Mouse (Mus musculus) cerebellum, adult 18-20 months (tissue): ENCODE results near the gene Taf8.
A peak's percentile ranks its signal among the peaks of the same experiment; 100 is the strongest.

Experiments
- DNase-seq, 2 experiments: peaks; one replicate each; pipeline ENCODE4 v3.0.0; 2021

Taf8 gene

GRCm38 (mm10) chr17:47479887-47480286 is 22.2 kb downstream of the Taf8 start:
- DNase-seq, result no peak

DNA sequence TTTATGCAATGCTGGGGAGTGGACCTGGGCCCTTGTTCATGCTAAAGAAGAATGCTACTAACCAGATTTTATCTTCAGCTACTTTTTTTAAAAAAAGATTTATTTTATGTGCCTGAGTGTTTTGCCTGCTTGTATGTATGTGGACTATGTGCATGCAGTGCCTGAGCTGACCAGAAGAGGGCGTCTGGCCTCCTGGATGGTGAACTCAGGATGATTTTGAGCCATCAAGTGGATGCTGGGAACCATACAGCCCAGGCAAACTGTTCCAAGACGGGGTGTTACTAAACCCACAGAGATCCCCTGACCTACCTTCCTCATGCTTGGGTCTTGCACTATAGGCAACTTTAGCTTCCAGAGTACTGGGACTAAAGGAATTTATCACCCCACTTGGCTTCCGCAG is 26.4 kb downstream of the Taf8 start:
- DNase-seq, result no peak

- no peak for DNase-seq
Observed at GRCm38 (mm10) chr17:47475181-47475580, 26.9 kb downstream of the Taf8 start.

DNA sequence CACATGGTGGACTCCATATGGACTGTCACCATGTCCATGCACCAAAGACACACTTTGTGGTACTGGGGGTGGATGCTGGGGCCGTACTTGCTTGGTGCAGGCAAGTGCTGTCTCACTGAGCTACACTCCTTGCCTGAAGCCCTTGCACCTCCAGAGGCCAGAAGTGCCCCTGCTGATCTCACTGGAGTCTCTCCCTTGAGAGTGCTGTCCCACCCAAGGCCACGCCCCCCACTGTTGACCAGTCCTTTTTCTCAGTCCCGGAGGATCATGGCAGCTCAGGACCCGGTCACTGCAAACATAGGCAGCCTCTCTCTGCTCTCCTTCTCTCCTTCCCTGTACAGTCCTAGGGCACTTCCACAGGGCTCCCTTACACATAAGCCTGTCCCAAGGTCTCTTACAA is 27.8 kb downstream of the Taf8 start:
- no peak for DNase-seq

- peak; percentile 35 to 60 for DNase-seq
Observed at GRCm38 (mm10) chr17:47473434-47473974, 28.6 kb downstream of the Taf8 start.

- DNase-seq, result no peak
Observed at GRCm38 (mm10) chr17:47472435-47473350, 29.4 kb downstream of the Taf8 start.

- DNase-seq, result peak; percentile 77 to 78
Observed at GRCm38 (mm10) chr17:47470686-47471085, 31.4 kb downstream of the Taf8 start.

DNA sequence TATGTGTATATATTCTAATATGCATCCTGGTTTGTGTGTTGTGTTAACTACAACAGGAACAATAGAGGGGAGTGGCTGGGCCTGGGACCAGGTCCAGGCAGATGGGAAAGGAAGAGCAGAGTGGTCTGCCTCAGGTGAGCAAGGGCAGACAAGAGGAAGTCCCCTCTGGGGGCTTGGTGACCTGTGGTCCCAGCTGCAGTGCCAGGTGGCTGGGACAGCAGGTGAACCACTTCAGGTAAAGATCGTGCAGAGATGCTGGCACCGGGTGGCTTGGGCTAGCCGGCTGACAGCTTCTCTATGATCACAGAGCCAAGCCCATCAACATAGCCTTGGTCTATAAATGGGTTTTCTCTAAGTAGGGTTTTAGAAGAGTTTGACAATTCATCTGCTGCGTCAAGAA is 32.0 kb downstream of the Taf8 start:
- DNase-seq, result peak; percentile 70 to 72

- DNase-seq, result peak in 1 of 2 experiments; percentile 29
Observed at GRCm38 (mm10) chr17:47469642-47470041, 32.5 kb downstream of the Taf8 start.

DNA sequence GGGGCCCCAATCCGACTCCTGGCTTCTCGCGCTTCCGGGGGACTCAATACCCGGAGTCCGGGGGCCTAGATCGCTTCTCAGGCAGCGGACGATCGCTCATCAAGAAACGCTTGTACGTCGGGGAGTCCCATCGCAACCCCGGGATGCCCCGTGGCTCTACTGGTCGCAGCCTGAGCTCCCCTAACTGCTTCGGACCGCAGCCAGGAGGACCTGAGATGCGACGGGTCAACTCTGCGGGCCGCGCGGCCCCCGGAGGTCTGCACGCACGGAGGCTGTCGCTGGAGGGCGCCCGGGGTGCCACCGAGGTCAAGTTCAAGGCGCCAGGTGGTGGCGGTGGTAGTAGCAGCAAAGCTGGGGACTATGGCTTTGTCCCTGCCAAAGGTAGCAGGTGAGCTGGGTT is 33.6 kb downstream of the Taf8 start:
- DNase-seq, result peak in 1 of 2 experiments; percentile 23

- DNase-seq, result no peak
Observed at GRCm38 (mm10) chr17:47468063-47468462, 34.0 kb downstream of the Taf8 start.

DNA sequence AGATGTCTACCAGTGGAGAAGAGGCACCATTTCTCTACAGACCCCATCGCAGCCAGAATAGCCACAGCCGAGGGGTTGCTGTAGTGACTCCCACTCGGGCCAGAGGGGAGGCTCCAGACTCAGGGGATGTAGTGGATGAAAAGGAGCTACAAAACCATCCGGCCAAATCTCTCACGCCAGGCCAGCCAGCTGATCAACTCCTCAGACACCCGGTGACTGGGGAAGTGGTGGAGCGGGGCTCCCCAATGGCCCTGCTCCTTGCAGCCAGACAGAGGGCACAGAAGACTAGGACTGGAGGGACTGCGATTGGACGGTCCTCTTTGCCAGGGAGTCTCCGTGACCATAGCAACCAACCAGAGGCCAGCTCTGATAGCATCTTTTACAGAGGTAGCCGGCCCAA is 34.4 kb downstream of the Taf8 start:
- no peak for DNase-seq

- no peak for DNase-seq
Observed at GRCm38 (mm10) chr17:47466284-47466683, 35.8 kb downstream of the Taf8 start.

- no peak for DNase-seq
Observed at GRCm38 (mm10) chr17:47465016-47465415, 37.1 kb downstream of the Taf8 start.

DNA sequence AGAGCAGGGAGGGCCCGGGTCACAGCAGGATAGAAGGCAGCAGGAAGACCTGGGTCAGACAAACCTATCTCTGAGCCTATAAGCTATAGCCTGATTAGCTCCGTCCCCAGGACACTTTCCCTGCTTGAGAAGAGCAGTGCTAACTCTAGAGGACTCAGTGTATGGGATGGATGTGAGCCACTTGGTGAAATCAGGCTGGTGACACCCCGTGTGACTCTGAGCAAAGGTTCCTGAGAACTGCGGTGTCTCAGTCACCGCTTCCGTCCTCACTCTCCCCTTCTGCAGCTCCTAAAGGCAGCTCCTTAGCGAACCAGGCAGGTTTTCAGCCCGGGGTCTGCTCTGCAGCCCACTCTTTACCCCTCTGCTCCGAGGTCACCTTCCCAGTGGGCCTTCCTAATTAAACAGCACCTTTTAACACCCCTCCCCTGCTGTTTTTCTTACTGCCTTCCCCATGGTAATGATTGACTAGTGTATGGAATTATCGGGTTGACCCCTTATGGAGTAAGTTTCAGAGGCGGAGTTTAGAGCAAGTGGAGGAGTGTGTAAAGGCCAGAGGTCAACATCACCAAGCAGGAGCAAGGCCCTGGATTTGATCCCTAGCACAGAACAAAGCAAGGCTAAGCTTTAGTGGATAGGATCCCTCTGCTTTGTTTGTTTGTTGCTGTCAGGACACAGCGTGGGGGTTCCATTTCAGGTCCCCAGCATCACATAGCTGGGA is 37.7 kb downstream of the Taf8 start:
- no peak for DNase-seq

DNA sequence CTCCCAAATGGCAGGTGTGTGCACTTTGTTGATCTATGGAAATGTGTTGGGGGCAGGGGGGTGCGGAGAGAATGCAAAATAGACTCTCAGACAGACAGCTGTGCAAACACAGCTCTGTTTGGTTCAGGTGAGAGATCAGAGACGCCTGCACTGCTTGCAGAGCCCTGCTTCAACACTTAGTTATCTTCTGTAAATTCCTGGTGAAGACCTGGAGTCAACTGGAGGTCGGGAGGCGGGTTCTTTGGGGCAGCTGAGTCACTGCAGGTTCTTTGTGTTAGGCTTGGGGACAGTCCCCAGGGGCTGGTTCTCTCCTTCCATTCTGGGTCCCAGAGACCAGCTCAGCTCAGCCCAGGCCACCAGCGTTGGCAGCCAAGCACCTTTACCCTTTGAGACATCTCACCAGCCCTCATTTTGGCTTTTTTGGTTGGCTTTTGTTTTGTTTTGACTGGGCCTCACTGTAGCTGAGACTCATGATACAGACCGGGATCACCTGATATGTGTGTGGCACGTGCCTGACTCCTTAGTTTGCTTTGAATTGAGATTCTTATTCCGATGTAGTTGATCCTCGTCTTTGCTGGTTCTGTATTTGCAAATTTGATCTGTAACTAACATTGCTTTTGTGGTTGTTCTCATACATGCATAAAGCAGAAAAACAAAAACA is 39.2 kb downstream of the Taf8 start:
- no peak for DNase-seq

- no peak for DNase-seq
Observed at GRCm38 (mm10) chr17:47462209-47462608, 39.9 kb downstream of the Taf8 start.

DNA sequence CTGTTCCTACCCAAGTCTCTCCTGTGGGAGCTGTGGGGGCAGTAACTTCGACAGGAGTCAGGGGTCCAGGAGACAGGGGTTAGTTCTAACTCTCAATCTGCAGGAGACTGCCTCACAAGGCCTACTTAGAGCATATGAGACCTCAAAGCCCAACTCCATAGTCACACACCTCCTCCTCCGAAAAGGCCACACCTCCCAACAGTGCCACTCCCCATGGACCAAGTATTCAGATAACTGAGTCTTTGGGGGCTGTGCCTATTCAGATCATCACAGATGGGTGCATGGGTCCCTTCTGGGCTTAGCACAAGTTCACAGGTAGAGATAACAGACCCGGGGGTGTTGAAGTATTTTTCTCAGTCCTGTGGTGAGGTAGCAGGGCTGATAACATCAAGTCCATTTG is 40.4 kb downstream of the Taf8 start:
- no peak for DNase-seq

GRCm38 (mm10) chr17:47459341-47459919 is 42.7 kb downstream of the Taf8 start:
- no peak for DNase-seq

DNA sequence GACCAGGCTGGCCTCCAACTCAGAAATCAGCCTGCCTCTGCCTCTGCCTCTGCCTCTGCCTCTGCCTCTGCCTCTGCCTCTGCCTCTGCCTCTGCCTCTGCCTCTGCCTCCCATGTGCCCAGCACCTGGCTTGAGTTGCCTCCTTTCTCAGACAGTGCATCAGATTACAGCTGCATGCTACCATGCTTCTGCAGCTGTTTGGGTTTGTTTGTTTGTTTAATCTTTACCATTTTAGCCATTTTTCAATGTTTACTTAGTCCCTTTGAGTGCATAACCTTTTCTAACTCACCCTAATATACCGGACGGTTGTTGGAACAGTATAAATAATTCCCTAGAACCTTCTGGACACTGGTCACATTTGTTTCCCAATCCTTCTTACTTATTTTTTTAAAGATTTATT is 43.2 kb downstream of the Taf8 start:
- DNase-seq, result no peak

GRCm38 (mm10) chr17:47458310-47458709 is 43.8 kb downstream of the Taf8 start:
- no peak for DNase-seq

- DNase-seq, result no peak
Observed at GRCm38 (mm10) chr17:47454675-47455074, 47.4 kb downstream of the Taf8 start.

DNA sequence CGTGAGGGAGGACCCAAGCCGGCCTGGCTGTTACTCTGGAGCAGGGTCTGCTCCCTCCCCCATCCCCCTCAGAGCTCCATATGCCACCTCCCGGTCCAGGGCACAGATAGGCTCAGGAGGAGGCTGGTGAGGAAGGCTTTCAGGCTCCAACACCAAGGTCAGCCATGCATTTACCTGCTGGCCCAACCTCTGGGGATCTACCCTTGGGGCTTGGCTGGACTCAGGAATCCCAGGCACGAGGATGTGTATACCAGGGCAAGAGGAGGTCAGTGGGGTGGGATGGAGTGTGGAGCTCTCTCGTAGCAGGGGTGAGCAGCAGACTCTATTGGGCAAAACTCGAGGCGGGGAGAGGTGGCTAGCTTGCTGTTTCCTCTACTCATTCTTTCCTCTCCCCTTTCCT is 49.2 kb downstream of the Taf8 start:
- no peak for DNase-seq
